Mouse (Mus musculus): ENCODE data around the gene Lrrc26.
A peak's percentile ranks its signal among the peaks of the same experiment; 100 is the strongest.

DNA sequence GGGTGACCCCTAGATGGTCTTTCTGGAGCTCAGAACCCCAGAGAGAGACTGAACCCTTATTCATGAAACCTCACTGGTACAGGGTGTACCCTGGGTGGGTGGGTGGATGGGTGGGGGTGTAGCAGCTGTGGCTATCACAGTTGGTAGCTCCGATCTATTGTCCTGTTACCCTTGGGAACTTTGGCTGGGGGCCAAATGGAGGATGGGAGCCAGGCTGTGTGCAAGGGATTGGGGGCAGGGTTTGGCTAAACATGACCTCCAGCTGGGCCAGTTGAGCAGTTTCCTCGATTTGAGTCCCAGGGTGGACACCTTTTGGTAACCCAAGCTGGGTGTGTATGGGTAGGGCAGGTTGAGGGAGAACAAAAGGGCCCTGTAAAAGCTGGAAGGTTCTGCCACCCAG is 23.0 kb upstream of the Lrrc26 start:
- TF ChIP-seq POLR2A (IDR thresholded peaks at IDR 0.05; ENCODE audit: insufficient read length, low read depth) (no peak), USF1 (IDR thresholded peaks at IDR 0.05; ENCODE audit: low read depth) (no peak), E2F4 (IDR thresholded peaks at IDR 0.05; ENCODE audit: insufficient read depth) (no peak), MYOG (IDR thresholded peaks at IDR 0.05; ENCODE audit: control insufficient read depth in 1 of 3, insufficient read depth in 1 of 3, insufficient read length in 2 of 3, low read depth in 2 of 3) (no peak), TCF12 (IDR thresholded peaks at IDR 0.05; ENCODE audit: insufficient read depth, poor library complexity, severe bottlenecking) (no peak), MYOD1 (IDR thresholded peaks at IDR 0.05; ENCODE audit: control insufficient read depth in 1 of 3, insufficient read length in 2 of 3, low read depth in 2 of 3) (peak in 1 of 3 experiments; percentile 26), REST (IDR thresholded peaks at IDR 0.05; ENCODE audit: insufficient read depth, insufficient read length) (no peak)
